Mouse (Mus musculus): ENCODE data around the gene Ssrp1. TPM values are rescaled to one million over a fixed set of nuclear protein-coding genes. Genes with fewer than 3 reads are reported as not detected.

The Ssrp1 gene
- total RNA-seq (2021): 10 to 100 TPM; 25.8 to 27.9 TPM
- long read RNA-seq, experiment 1, transcript Ssrp1-201 (17 exons, 2,739 nt): major isoform, 42 of 48 reads
- long read RNA-seq, experiment 1, partial matches to known transcripts: 3 of 48 reads
- long read RNA-seq, experiment 1, other reads (novel, unspliced or antisense): 3 of 48 reads
- long read RNA-seq, experiment 2, transcript Ssrp1-201 (17 exons, 2,739 nt): major isoform, 38 of 48 reads
- long read RNA-seq, experiment 2, partial matches to known transcripts: 7 of 48 reads
- long read RNA-seq, experiment 2, other reads (novel, unspliced or antisense): 2 of 48 reads

- DNase-seq (ENCODE audit: low spot score): peak; percentile 91
These were observed at the start of gene Ssrp1, which contains the start of gene P2rx3 for GRCm38 (mm10) chr2:85037047-85038026. Gene Ssrp1, plus strand, starts transcription at chr2:85037234. Gene P2rx3, minus strand, starts transcription at chr2:85037462.

- no peak for DNase-seq (ENCODE audit: low spot score)
These were observed 49.1 kb upstream of the Ssrp1 start, which contains the start of gene Prg3 for GRCm38 (mm10) chr2:84987930-84988329. Gene Prg3, plus strand, starts transcription at chr2:84988215.

GRCm38 (mm10) chr2:84996376-84996775, 40.7 kb upstream of the Ssrp1 start:
- DNase-seq (ENCODE audit: low spot score): no peak

DNA sequence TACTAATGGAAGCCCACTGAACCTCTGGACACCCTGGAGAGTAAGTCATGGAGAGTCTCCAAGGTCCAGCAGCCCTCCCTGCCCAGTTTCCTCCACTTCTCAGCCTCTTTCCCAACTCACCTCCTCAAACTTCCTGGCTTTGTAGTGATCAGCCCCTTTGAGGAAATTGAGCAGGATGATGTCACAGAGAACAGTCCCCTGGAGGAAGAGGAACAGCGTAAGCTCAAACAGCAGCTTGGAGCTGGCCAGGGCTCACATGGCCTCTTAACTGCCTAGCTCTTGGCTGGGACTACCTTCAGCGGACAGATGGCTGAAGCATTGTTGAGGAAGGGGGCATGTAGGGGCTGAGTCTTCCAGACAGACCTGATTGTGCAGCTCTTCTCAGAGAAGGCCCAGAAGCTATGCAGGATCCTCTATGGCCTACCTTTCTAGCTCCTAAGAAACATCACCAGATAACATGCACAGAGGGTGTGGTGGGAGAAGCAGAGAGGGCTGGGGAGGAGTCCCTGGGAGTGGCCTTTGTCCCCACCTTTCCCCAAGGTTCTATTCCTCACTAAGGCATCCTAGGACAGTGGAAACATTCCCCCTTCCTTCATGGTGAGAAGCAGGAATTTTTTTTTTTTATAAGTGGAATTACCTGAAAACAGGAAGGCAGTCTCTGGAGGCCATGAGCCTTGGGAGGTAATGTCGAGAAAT, 37.4 kb upstream of the Ssrp1 start:
- peak; percentile 9 for DNase-seq (ENCODE audit: low spot score)

- no peak for DNase-seq (ENCODE audit: low spot score)
These were observed 35.5 kb upstream of the Ssrp1 start for GRCm38 (mm10) chr2:85001497-85001896.

DNA sequence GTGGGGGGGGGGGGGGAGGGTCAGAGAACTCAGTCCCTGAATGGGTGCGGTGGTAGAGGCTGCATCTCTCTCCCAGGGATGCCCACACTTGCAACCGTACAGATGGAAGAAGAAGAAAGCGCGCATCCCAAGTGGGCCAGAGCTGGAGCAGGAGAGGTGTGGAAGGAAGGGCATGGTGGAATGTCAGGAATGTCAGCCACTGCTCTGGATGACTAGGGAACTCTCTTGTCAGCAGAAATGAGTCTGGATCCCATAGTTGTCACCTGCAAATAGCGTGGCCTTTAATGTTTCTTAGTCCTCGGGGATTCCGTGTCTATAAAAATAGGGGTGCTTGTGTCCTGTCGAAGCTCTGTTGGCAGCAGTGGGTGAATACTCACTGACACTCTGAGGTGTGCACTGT, 34.5 kb upstream of the Ssrp1 start:
- no peak for DNase-seq (ENCODE audit: low spot score)

DNA sequence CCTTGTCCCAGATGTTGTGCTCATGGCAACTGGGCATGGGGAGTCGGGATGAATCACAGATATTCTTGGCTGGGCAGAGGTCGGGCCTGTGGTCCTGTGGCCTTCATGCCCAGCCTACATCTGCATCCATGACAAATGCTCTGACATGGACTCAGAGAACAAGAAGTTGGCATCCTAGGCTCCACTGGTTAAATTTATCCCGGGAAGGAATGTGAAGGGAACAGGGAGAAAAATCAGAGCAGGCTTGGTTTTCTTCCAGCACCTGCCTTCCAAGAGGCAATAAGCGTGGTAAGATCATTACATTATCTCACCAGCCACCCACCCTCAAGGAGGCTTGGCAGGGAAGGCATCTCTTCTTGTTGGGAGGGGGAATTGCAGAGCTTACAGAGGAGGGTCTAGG, 32.7 kb upstream of the Ssrp1 start:
- DNase-seq (ENCODE audit: low spot score): no peak

DNA sequence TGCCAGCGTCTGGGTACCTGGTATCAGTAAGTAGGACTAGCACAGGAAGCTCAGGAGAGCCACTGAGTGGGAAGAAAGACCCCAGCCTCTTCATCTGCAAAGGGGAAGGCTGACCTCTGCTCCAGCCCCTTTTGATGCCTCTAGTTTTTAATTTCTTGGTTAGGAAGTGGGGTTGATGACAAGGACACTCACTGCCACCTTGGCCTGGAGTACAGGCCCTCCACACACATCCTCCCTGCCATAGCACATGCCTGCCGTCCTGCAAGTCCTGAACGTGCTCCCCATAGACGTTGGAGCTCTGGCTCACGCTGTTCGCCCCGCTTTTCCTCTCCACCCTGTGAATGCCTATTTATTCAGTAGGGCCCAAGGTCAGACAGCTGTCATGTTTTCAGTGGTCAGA, 30.4 kb upstream of the Ssrp1 start:
- no peak for DNase-seq (ENCODE audit: low spot score)

DNA sequence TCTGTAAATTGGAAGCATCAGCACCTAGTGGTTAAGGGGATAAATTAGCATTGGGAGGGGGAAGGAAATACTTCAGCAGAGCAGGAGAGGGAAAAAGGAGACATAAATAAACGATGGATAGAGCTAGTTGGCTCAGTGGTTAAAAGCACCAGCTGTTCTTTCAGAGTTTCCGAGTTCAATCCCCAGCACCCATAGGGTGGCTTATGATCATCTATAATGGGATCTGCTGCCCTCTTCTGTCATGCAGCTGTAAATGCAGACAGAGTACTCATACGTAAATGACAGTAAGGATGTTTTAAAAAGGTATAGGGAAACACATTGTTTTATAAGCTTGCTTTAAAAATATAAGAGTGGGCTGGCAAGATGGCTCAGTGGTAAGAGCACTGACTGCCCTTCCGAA, 29.3 kb upstream of the Ssrp1 start:
- peak; percentile 28 for DNase-seq (ENCODE audit: low spot score)

DNA sequence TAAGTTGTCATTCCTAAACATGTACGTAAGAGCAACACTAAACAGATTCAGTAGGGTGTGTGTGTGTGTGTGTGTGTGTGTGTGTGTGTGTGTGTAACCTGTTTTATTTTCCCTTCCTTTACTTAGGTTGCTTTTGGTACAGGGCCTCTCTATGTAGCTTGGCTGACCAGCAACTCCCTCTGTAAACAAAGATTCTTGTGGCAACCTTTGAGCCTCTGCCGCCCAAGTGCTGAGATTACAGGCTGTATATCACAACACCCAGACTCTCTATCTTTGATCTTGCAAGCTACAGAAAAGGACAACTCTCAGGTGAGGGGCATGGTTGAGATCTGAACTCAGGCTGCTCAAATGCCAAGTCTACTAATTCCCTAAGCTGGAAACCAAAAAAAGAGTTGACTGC, 27.8 kb upstream of the Ssrp1 start:
- no peak for DNase-seq (ENCODE audit: low spot score)

DNA sequence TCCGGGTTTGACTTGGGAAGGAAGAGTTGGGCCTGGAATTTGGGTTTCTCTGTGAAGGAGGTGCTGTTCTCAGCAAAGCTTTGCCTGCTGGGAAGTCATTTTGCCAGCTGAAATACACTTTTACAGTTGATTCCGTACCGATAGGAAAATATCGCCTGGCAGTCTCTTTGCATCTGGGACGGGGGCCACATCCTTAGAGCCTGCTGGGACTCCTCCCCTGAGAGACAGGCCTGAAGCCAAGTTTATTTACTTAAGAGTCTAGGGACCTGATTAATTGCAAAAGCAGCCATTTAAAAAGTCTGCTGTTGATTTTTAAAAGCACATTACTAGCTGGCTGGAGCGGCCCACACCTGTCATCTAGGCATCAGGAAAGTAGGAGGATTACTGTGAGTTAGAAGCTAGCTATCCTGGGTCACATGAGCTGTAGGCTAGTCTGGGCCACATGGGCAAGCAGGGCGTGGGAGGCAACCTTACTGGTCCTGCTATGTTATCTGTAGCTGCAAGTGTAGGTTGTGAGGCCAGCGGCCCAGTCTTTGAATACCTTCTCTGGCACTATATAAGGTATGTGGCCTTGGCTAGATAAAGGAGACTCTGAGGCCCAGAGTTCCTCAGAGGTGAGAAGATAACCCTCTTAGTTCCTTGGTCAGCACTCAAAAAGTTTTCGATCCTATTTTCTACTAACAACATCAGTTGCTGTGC, 25.0 kb upstream of the Ssrp1 start:
- DNase-seq (ENCODE audit: low spot score): peak; percentile 28

- DNase-seq (ENCODE audit: low spot score): no peak
These were observed 24.4 kb upstream of the Ssrp1 start for GRCm38 (mm10) chr2:85012679-85013078.

DNA sequence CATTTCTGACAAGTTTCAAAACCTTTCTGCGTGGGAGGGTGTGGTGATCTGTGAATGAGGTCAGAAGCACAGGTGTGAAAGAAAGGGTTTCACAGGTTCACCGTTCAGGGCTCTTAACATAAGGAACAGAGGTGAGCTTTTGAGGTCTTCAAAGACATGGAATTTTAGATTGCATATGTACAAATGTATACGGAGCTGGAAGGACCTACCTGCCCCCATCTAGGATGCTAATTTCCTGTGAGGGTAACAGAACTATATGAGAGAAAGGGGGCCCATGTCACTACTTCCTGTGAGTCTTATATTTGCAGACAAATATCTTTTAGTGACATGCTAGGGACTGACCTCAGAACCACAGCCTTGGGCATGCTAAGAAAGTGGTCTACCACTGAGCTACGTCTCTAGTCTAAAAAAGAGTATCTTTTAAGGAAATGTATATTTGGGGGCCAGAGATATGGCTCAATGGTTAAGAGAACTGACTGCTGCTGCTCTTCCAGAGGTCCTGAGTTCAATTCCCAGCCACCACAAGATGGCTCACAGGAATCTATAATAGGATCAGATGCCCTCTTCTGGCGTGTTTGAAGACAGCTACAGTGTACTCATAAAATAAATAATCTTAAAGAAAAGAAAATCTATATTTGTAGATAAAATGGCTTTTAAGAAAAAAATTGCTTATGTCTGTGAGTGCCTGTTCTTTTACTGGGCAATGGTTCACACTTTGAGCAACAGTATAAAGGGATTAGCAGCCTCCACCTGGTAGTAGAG, 23.0 kb upstream of the Ssrp1 start:
- DNase-seq (ENCODE audit: low spot score): no peak

- no peak for DNase-seq (ENCODE audit: low spot score)
These were observed 22.4 kb upstream of the Ssrp1 start for GRCm38 (mm10) chr2:85014588-85014982.

GRCm38 (mm10) chr2:85022043-85022442, 15.0 kb upstream of the Ssrp1 start:
- DNase-seq (ENCODE audit: low spot score): no peak

- no peak for DNase-seq (ENCODE audit: low spot score)
These were observed 10.9 kb upstream of the Ssrp1 start for GRCm38 (mm10) chr2:85026178-85026577.

GRCm38 (mm10) chr2:85027281-85027680, 9.8 kb upstream of the Ssrp1 start:
- DNase-seq (ENCODE audit: low spot score): no peak

GRCm38 (mm10) chr2:85029897-85030296, 7.1 kb upstream of the Ssrp1 start:
- no peak for DNase-seq (ENCODE audit: low spot score)

DNA sequence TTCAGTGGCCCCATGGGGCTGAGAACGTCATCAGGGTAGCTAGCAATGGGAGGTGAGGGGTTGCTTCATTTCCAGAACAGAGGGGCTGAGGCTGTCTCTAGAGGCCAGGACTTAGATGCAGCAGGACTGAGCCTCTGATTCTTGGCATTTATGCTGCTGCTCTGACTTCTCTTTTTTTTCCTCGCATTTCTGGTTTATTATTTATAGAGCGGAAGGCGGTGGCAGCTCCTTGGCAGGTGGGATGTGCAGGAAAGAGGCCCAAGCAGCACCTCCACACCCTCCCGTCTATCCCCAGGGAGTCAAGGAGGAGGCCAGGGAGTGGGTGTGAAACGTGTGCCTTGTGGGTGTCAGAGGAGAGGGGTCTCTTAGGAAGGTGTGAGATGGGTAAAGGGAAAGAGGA, 6.0 kb upstream of the Ssrp1 start:
- DNase-seq (ENCODE audit: low spot score): no peak

DNA sequence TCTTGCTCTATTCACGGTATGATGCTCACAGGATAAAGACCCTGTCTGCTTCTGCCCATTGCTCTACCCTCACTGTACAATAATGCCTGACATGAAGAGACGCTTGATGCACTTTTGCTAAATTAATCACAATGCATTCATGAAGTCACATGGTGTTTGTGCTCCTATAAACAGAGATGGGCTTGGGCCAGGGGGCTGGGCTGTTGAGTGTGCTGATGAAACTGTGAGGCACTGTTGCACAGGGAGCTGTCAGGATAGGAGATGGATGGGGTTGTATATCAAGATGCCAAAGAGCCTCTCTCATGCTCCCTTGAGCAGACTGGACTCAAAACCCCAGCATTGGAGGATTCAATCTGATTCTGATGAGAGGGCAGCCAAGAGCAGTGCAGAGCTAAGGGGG, 3.9 kb upstream of the Ssrp1 start:
- no peak for DNase-seq (ENCODE audit: low spot score)

Data from gastrocnemius, adult 18-20 months (tissue).